Mouse (Mus musculus) lung, postnatal 14 days (tissue): Measurements from ENCODE around the gene Irf4.

Experiments used
- DNase-seq: peaks from one replicate; pipeline ENCODE4 v3.0.0; 2021

Irf4 gene

DNA sequence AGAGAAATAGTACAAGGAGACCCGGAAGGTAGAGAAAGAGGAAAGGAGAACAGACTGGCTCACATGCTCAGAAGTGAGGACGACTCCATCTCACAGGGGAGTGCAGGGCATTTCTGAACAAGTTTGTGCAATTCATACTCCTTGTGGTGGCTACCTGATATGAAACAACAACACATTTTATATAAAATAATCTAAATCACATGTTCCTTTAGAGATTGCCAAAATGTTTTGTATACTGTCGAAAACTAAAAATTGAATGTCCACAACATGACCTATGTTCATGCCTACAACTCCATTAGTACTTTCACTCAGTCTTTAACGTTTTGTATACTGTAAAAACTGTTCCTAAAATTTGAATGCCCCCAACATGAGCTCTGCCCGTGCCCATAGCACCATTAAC lies 7.9 kb upstream of the Irf4 start:
- no peak for DNase-seq

DNA sequence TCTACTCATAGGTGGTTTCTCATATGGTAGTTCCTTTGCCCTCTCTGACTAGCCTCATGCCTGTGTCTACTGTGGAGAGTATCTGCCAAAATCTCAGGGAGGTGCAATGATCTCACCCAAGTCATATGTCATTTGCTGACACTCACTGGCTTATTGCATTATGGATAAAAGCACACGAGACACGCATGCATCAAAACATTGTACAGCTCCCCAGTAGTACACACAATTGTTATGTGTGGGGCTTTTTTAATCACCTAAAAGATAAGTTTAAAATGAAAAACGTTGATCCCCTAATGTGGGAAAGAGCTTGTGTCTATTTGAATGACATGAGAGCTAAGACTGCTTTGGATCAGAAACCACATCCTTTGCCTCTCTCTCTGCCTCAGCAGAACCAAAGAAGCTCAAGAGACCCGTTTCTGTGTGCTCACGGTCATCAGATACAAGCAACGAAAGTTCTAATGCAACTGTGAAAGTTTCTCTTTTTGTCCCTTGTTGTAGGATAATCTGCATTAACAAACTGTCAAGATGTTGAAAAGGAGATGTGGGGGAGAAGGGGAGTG lies 6.5 kb upstream of the Irf4 start:
- no peak for DNase-seq

DNA sequence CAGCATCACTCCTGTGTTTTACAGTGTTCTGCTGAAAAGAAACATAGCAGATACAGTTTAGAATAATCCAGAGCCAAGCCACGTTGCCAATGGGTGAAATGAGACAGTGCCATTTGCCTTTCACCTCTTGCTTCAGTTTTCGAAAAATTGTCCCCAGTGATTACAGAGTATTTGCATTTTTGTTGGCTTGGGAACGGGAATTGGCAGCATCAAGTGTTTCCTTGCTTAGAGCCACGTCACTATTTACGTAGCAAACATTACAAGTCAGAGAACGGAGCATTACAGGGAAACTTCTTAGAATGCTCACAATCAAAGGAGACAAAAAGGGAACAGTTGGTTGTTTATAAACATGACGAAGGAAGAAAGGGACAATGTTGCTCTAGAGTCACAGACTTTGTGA lies 3.9 kb upstream of the Irf4 start:
- no peak for DNase-seq

DNA sequence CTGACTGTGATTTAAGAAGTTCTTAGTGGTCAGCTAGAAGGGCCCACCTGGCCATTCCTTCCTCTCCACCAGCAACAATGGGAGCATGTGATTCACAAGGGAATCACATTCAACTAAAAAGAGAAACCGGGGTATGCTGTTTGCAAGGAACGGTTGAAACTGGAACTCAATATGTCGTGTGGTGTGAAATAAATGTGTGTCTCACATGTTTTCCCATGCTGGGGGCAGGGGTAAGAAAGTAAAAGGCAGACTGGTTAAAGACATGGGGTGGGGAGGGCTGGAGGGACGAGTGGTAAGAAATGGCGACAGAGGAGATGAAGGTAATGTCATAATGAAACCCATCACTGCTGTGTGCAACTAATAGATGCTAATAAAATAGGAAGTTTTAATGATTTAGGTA lies 2.0 kb upstream of the Irf4 start:
- DNase-seq, result no peak

DNA sequence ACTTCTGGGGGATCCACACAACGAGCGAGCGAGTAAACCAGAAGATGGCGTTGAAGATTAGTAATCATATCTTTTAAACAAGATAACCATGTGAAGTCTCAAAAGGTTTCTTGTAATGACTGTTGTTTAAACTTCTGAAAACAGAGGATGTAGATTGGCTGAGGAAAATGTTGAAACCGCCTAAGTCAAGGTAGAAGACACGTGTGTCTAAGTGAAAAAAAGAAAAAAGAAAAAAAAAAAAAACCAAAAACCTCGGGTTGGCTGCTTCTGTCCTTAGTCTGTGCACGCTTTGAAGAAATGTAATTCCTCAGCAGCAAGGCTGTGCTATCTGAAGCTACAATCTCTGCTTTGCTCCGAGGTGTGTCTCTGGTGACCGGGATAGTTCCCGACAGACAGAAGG lies 1.5 kb upstream of the Irf4 start:
- no peak for DNase-seq

DNA sequence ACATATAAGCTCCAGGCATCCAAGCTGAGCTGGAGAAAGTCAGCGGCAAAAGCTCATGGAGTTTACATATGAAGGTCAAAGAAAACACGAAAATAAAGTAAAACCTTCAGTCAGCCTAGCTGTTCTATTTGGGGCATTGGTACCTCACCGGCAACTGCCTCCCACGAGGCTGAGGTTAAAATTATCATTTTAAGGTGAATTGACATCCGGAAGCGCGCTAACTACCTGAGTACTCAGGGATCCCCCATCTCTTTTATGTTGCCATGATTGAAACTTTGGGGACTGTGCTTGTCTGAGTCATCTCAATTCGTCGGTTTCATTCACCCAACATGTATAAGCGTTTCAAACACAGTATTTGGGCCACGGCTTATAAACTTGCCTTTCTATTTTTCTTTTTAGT lies 705 bp upstream of the Irf4 start:
- DNase-seq, result no peak

DNA sequence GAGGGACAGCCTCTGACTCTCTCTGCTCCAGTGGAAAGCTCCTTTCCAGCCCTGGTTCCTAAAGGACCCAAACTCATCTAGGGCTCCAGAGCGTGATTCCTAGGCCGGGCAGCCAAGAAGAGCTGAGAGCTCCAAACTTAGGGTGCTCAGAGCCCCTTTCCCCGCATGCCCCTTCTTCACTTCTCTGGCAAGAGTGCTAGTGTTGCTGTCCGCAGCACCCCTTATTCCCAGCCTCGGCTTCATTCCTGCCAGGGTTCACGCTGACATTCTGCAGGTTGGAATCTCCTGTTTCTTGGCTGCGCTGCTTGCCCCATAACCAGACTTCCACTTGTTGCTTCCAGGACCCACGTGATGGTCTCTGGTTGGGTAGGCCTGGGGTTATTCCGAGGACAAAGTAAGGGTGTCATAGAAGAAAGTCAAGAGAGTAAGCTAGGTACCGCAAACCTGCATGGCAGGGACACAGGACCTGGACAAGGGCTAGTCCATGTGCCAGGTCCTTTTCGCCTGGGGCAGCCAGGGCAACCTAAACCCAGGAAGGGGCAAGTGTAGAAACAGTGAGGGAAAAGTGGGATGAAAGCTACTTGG lies 623 bp downstream of the Irf4 start:
- DNase-seq, result no peak

DNA sequence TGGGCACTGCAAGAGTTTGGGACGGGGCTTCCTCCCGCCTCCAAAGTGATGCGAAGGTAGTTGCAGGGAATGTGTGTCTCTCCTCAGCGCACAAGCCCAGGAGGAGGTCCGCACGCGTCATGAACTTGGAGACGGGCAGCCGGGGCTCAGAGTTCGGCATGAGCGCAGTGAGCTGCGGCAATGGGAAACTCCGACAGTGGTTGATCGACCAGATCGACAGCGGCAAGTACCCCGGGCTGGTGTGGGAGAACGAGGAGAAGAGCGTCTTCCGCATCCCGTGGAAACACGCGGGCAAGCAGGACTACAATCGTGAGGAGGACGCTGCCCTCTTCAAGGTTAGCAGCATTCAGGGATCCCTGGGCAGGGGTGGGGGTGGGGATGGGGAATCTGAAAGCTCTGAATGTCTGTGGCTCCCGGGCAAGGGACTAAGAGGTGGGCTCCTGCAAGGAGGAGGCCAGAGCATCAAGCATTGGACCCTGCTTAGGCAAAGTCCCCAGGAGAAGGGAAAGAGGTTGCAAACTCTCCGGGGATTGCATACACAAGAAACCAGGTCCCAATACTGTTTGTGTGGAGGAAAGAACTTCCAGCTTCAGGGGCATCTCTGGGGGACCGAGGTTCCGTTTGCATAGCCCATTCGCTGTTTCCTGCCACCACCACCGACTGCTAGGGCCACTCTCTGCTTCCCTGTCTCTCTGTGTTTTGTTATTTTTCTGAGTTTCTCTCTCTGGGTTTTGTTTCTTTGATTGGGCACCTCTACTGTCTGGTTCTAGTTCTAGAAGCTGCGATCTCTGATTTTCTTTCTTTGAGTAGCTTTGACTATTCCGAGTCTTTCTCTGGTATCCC lies 1.7 kb downstream of the Irf4 start:
- DNase-seq, result no peak

DNA sequence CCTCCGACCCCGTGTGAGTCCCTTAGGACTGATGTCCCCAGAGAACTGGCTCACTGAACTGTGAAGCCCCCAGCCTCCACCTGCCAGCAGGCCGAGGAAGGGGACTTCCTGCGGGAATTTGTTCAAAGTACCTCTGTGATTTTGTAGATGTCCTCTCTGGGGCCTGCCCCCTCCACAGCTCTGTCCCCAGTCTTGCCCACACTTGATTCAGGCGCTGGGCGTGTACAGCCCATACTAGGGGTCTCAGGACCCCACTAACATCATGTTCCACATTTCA lies 2.2 kb downstream of the Irf4 start:
- DNase-seq, result no peak

DNA sequence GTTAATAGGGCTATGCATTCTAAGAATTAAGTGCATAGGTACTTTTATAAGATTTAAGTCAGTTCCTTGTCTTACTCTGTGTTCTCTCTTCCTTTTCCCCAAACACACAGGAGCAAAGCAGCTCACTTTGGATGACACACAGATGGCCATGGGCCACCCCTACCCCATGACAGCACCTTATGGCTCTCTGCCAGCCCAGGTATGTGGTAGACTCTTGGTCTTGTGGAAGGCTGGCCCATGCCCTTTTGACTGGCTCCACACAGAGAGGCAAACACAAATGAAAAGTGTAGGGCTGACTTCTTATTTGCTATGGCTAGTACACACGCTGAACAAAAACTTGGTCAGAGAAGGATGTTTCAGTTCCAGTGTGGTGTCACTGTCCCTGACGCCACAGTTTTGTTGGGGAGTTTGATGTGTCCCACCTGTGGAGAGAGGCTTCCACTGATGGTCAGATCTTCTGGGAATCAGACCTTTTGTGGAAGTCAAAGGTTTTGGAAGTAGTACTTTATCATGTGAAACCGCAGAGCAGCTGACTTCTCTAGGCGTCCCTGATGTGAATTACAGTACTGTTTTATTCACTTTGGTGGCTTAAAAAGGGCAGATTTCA lies 3.7 kb downstream of the Irf4 start:
- DNase-seq, result no peak

DNA sequence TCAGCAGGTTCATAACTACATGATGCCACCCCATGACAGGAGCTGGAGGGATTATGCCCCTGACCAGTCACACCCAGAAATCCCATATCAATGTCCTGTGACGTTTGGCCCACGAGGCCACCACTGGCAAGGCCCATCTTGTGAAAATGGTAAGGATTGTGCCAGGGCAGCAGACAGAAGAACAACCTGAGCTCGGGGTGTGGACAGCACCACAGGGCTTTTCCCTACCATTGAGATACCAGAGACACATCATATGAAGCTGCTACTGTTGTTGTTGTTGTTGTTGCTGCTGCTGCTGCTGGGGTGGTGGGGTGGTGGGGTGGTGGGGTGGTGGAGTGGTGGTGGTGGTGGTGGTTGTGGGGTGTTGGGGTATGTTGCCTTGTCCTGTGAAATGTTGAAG lies 4.4 kb downstream of the Irf4 start:
- no peak for DNase-seq

DNA sequence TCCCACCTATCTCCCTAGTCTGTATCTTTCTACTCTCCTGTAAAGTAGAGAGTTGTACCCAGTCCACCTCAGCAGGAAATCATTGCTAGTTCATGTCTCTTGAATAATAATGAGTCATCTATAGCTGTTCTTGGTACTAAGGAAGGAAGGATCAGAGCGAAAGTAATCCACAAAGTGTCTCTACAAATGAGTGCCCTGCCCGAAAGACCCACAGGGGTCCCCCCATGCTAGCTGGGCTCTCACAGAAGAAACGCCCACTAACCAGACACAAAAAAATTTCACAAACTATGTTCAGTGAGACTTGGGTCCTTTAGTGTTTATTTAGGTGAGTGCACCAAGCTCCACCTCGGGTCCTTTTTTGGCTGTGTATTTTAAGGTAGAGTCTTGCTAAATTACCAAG lies 5.0 kb downstream of the Irf4 start:
- no peak for DNase-seq

DNA sequence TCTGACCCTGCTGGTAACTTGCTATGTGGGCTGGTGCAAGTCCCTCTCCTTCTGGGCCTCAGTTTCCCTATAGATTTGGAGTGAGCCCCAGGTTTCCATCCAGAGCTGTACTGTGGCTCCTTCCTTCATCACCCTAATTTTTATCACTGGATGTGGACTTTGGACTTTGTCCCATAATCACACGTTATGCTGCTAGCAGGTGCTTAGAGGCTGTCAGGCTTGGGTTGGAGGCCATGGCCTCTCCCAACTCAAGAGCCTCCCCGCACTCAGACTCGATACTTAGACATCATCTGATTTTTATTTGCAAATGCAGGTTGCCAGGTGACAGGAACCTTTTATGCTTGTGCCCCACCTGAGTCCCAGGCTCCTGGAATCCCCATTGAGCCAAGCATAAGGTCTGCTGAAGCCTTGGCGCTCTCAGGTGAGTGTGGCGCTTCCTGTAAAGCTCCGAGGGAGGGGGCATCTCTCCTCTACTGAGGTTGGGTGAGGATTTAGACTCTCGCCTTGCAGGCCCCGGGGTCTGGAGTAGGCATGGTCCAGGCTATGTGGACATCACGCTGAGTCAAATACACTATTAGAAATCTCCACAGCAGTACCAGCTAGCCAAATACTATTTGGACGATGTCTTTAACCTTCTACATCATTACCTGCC lies 5.9 kb downstream of the Irf4 start:
- no peak for DNase-seq

DNA sequence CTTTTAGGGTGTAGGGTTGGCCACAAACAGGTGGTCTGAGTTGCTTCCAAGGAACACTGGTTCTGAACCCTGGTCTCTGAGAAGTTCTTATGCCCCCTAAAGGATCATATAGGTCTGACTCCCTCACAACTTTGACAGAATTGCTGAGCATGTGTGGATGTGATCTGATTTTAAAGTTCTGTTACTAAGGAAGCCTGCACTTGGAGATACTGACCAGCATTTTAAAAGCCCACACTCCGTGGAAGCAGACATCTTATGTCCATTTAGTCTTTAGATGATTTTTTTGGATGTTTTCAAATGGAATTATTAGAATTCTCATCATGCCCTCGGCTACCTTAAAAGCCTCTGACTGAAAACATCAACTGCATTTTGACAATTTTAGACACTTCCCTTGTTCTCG lies 6.6 kb downstream of the Irf4 start:
- no peak for DNase-seq

DNA sequence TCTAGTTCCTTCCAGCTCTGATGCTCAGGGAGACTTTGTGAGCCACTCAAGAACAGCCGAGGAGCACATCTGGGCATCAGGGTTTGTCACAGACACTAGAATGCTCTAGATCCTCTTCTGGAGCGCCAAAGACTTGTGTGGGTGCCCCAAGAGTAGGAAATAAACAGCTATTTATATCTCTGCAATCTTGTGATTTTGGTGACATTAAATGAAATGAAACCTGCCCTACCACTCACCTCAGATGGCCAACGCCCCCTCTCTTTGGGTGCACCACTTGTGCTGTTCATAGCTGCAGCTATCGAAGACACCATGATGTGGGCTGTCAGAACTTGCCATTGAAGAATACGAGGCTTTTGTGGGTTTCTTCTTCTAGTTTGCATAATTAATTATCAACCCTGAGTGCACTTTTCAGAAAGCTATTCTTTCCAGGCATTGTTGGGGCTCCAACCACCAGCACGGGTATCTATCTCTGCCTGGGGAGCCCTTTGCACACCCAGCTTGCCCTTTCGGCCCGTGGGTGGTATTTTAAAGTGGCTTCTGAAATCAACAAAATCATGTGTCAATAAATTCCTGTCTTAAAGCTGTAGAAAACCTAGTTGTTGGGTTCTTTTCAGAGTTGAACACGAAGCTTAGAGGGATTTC lies 7.1 kb downstream of the Irf4 start:
- no peak for DNase-seq

DNA sequence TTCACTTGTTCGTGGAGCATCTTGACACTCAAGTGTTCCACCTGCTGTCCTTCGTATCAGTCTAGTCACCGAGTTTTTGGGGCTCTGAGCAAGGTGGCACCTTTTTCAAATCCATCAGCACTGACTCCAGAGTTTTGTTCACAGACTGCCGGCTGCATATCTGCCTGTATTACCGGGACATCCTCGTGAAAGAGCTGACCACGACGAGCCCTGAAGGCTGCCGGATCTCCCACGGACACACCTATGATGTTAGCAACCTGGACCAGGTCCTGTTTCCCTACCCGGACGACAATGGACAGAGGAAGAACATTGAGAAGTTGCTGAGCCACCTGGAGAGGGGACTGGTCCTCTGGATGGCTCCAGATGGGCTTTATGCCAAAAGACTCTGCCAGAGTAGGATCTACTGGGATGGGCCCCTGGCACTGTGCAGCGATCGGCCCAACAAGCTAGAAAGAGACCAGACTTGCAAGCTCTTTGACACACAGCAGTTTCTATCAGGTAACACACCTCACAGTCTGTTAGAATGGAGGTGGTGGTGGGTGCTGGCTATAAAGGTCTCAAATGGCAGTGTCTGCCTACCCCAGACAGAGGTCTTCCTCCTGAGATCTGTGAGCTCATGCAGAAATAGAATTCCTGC lies 8.4 kb downstream of the Irf4 start:
- DNase-seq, result no peak

DNA sequence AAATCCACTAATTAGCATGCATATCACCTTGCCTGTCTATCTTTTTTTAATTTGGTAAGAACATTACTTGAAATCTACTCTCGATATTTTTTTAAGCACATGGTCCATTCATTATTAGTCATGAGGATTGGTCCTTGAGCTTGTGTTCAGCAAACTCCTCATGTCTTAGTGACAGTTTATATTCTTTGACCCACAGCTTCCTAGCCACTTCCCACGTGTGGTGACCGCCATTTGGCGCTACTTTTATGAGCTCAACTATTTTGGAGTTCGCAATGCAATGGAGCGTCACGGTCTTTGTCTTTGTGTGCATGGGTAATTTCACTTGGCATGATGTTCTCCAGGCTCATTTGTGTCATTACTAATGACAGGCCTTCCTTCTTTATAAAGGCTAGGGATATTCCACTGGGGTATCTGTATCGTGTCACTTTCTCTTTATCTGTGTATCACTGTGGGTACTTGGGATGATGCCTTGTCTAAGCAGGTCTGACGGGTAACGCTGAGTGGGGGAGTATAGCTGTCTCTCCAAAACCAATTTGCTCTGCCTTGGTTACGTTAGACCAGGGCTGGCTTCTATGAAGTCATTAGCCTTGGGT lies 9.9 kb downstream of the Irf4 start:
- no peak for DNase-seq

DNA sequence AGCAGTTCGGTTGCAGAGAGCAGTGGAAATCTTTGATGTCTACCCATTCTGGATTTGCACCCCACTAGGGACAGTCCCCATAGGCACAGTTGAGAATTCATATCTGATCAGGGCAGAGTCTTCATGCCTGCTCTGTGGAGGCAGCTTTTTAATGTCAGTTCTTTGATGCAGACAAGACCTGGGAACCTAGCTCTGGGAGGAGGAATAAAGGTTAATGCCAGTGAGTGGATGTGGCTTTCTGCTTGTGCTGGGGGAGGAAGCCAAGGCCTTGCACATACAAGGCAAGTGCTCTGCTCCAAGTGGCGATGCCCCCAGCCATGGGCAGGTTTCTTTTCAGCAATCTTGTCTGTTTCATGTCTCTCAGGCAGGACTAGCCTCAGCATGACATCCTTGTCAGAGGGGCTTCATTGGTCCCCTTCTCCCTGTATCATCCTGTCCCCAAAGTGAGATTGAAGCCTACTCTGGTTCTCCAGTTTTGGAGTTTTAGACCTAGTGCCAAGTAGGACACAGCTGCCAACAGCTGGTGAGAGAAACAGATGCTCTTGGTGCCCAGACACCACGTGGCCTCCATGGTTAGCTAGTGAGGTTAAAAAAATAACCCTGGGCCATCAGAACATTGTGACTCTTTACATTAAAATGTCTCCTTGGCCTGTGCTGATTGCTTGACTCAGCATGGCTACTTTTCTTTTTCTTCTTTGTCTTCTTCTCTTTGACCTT lies 11.5 kb downstream of the Irf4 start:
- no peak for DNase-seq

DNA sequence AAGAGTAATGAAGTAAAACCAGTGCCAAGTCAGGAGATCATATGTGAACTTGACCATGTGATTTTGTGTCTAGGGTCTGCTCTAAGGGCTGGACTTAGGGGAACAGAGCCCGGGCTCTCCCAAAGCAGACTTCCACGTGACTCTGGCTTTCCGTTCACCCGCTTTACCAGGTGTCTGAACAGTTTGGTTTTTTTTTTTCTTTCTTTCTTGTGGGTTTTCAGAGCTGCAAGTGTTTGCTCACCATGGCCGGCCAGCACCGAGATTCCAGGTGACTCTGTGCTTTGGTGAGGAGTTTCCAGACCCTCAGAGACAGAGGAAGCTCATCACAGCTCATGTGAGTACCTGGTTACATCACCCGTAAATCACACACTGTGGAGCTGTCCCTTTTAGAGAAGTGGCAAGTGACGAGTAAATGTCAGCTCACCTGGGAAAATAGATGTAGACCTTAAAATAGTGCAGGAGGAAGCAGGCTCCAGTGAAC lies 12.2 kb downstream of the Irf4 start:
- DNase-seq, result no peak

DNA sequence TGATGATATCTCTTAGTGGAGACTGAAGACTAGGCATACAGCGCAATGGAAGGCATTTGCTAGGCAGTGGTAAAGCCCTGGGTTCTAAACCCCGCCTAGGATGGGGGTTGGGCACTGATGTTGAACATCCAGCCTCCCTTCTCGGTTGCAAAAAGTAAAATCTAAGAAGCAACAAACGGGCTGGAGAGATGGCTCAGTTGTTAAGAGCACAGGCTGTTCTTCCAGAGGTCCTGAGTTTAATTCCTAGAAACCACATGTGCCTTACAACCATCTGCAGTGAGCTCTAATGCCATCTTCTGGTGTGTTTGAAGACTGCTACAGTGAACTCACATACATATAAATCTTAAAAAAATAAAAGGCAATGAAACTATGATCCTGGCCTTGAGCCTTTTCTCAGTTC lies 13.2 kb downstream of the Irf4 start:
- DNase-seq, result no peak

DNA sequence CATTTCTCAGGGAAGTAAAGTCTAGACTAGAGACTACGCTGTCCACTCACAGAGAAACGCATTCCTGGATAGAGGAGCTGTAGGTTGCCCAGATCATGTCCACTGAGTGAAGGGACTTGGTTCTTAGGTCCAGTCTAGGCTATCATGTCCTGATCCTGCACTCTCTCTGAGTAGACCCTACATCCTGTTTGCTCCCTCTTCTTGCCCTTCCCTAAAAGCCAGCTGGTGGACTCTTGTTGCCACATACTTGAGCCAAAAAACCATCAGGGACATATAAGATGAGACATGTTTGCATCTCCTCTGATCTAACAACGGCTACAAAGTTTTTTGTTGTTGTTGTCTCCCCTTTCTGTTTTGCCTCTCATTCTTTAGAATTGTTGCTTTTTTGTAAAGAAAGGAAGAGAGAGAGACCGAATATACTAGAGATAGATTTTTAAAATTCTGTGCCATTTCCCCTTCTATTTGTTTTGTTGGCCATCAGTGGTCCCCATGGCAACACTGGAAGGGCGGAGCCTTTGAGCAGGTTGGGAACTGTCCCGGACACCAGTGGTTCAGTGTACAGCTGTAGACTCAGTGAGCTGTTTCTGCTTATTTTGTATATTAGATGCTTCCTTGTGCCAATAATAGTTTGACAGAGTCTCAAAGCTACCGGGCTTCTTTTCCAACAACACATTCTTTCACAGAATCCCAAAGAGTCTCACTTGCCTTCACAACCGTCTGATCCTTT lies 15.2 kb downstream of the Irf4 start:
- peak; percentile 60 for DNase-seq
